Comparison of ENCODE assay signal across 16 mouse cellular contexts in the genomic region with DNA sequence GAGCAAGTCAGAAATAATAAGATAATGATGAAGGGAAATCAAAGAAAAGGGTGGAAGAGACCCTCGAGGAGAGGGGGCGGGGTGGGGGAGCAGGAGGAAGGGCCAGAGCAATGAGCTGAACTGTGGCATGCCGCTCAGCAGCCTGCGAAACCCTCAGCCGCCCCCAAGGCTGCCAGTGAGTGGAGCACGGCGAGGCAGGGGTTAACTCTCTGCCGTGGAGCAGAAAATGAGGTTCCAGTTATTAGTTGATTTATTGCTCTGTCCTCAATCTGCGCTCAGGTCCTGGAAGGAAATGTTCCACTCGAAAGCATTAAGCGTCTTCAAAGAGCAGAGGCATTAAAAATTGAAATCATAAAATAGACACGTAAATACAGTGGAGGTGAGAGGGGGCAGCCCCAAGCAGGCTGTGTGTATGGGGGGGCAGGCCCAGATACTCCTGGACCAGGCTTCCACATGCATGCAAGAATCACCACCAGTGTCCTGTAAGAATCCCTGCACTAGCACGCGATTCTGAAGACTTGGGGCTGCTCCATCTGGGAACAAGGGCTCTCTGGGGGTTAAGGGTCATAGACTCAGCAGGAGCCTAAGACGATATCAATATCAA.
DNase-seq lines count a peak whose midpoint lies in the region; ATAC-seq and TF ChIP-seq lines count a peak whose summit lies in the region.
"Had no signal": no experiment of that assay in that cellular context is flagged by ENCODE, and none has a peak within 500 bp of the region (broad histone marks: within the 10 kb centered on the region; RNA-seq: fewer than 3 reads in every experiment).

No protein-coding gene starts in this region.

- intact Hi-C loops in gastrocnemius, postnatal 36 days (cut with DNase I): no loop called here

- H3K36me3 ChIP-seq in hindbrain, embryonic 11.5 days (ENCODE audit: control insufficient read depth, insufficient read depth, low read length): no peaks in the 10 kb centered on the region
- no peaks in the 10 kb centered on the region for H3K36me3 ChIP-seq in hindbrain, embryonic 10.5 days
- H3K36me3 ChIP-seq in hindbrain, embryonic 14.5 days (replicated peaks; ENCODE audit: control insufficient read depth, insufficient read depth): no peaks in the 10 kb centered on the region
- no peaks in the 10 kb centered on the region for H3K36me3 ChIP-seq in intestine, embryonic 16.5 days (ENCODE audit: control insufficient read depth, insufficient read depth, low read length)
- H3K36me3 ChIP-seq: heart, embryonic 12.5 days had no signal

- no peaks in the 10 kb centered on the region for H3K9me3 ChIP-seq in hindbrain, embryonic 11.5 days (ENCODE audit: control insufficient read depth, low read length)
- no peaks in the 10 kb centered on the region for H3K9me3 ChIP-seq in hindbrain, embryonic 10.5 days
- no peaks in the 10 kb centered on the region for H3K9me3 ChIP-seq in hindbrain, embryonic 14.5 days (ENCODE audit: control insufficient read depth, low read length)
- H3K9me3 ChIP-seq in intestine, embryonic 16.5 days (ENCODE audit: control insufficient read depth, low read length): no peaks in the 10 kb centered on the region
- H3K9me3 ChIP-seq: heart, embryonic 12.5 days had no signal

- no peak for TF ChIP-seq POLR2A in brain, embryonic 14.5 days (IDR thresholded peaks at IDR 0.05; ENCODE audit: borderline replicate concordance, extremely low read depth, insufficient read depth, insufficient read length, poor library complexity, severe bottlenecking)

- H3K27ac ChIP-seq in hindbrain, embryonic 11.5 days (ENCODE audit: low read depth, low read length): peak overlapping the region; percentile 36; the same call in 1 of the 2 replicates
- no peak overlapping the region for H3K27ac ChIP-seq in hindbrain, embryonic 10.5 days
- H3K27ac ChIP-seq in hindbrain, embryonic 14.5 days: peak overlapping the region; percentile 53
- H3K27ac ChIP-seq in intestine, embryonic 16.5 days (ENCODE audit: low read length): no peak overlapping the region
- H3K27ac ChIP-seq: left cerebral cortex, adult 2 months had no signal

- H3K4me3 ChIP-seq in hindbrain, embryonic 11.5 days (ENCODE audit: low read depth, low read length): no peak overlapping the region
- H3K4me3 ChIP-seq in hindbrain, embryonic 10.5 days: no peak overlapping the region
- H3K4me3 ChIP-seq in hindbrain, embryonic 14.5 days (replicated peaks; ENCODE audit: low read length): no peak overlapping the region
- no peak overlapping the region for H3K4me3 ChIP-seq in intestine, embryonic 16.5 days (ENCODE audit: low read length)
- H3K4me3 ChIP-seq: heart, embryonic 12.5 days; left cerebral cortex, adult 2 months had no signal

- no peaks in the 10 kb centered on the region for H3K4me1 ChIP-seq in hindbrain, embryonic 11.5 days (replicated peaks; ENCODE audit: control insufficient read depth, insufficient read depth, low read length)
- peaks cover 7% of the 10 kb centered on the region for H3K4me1 ChIP-seq in hindbrain, embryonic 10.5 days (replicated peaks)
- H3K4me1 ChIP-seq in hindbrain, embryonic 14.5 days (replicated peaks; ENCODE audit: control insufficient read depth, insufficient read depth, low read length): peaks cover 12% of the 10 kb centered on the region
- H3K4me1 ChIP-seq in intestine, embryonic 16.5 days (ENCODE audit: control insufficient read depth, insufficient read depth, low read length): no peaks in the 10 kb centered on the region

- ATAC-seq in hindbrain, embryonic 11.5 days (ENCODE audit: low FRiP score): no peak
- ATAC-seq in hindbrain, embryonic 14.5 days (ENCODE audit: low FRiP score): peak; percentile 44
- ATAC-seq in intestine, embryonic 16.5 days: no peak
- ATAC-seq: forebrain, embryonic 16.5 days had no signal

- H3K4me2 ChIP-seq in hindbrain, embryonic 11.5 days (replicated peaks; ENCODE audit: low read depth, low read length): no peak overlapping the region
- H3K4me2 ChIP-seq in hindbrain, embryonic 14.5 days (replicated peaks): no peak overlapping the region
- no peak overlapping the region for H3K4me2 ChIP-seq in intestine, embryonic 16.5 days (ENCODE audit: low read depth, low read length)
- H3K4me2 ChIP-seq: heart, embryonic 12.5 days; lung, embryonic 14.5 days had no signal

- H3K27me3 ChIP-seq in hindbrain, embryonic 11.5 days (ENCODE audit: control insufficient read depth, insufficient read depth, low read length): no peaks in the 10 kb centered on the region
- no peaks in the 10 kb centered on the region for H3K27me3 ChIP-seq in hindbrain, embryonic 10.5 days (ENCODE audit: insufficient read depth, poor library complexity, severe bottlenecking)
- no peaks in the 10 kb centered on the region for H3K27me3 ChIP-seq in hindbrain, embryonic 14.5 days (ENCODE audit: control insufficient read depth, insufficient read depth, low read length)
- no peaks in the 10 kb centered on the region for H3K27me3 ChIP-seq in intestine, embryonic 16.5 days (replicated peaks; ENCODE audit: control insufficient read depth, insufficient read depth, low read length)

- TF ChIP-seq CTCF in brain, embryonic 14.5 days (IDR thresholded peaks at IDR 0.05; ENCODE audit: borderline replicate concordance, extremely low read depth, insufficient read depth, insufficient read length): no peak

- no peak for DNase-seq in hindbrain, embryonic 11.5 days (ENCODE audit: low spot score)
- no peak for DNase-seq in hindbrain, embryonic 10.5 days (ENCODE audit: low spot score)
- DNase-seq in brain, embryonic 14.5 days (ENCODE audit: low read depth): peak; percentile 47
- peak; percentile 63 for DNase-seq in hindbrain, embryonic 14.5 days (ENCODE audit: low spot score)
- DNase-seq in mesoderm, embryonic 11.5 days (ENCODE audit: low read depth, low spot score): peak; percentile 52
- DNase-seq in gastrocnemius, postnatal 36 days: no peak
- no peak for DNase-seq in thymus, postnatal 0 days (ENCODE audit: low spot score)
- DNase-seq: adrenal gland, postnatal 36 days; cerebellum, postnatal 25 days; lung, embryonic 14.5 days; right cerebral cortex, adult 18-20 months; spleen, adult 18-20 months had no signal

- H3K9ac ChIP-seq in hindbrain, embryonic 11.5 days (ENCODE audit: low read depth, low read length): no peak overlapping the region
- H3K9ac ChIP-seq in hindbrain, embryonic 14.5 days: no peak overlapping the region
- H3K9ac ChIP-seq in intestine, embryonic 16.5 days (ENCODE audit: low read depth, low read length): no peak overlapping the region
- H3K9ac ChIP-seq: heart, embryonic 12.5 days; lung, embryonic 14.5 days had no signal

- 52% methylated on average over 15 of the region's 15 CpGs for WGBS in hindbrain, embryonic 11.5 days
- 67% methylated on average over 15 of the region's 15 CpGs for WGBS in hindbrain, embryonic 10.5 days
- 37% methylated on average over 15 of the region's 15 CpGs for WGBS in hindbrain, embryonic 14.5 days
- 34% methylated on average over 15 of the region's 15 CpGs for WGBS in intestine, embryonic 16.5 days

Comparison
In these comparisons a context has a peak if more than half of its experiments do, and no peak if none do; other contexts are left out.
1. DNase-seq: peak in brain, embryonic 14.5 days (single experiment), hindbrain, embryonic 14.5 days (single experiment) and mesoderm, embryonic 11.5 days (single experiment); none in hindbrain, embryonic 11.5 days (single experiment), hindbrain, embryonic 10.5 days (single experiment), gastrocnemius, postnatal 36 days (0 of 2) and thymus, postnatal 0 days (single experiment).
2. H3K27ac ChIP-seq: peak in hindbrain, embryonic 11.5 days (single experiment) and hindbrain, embryonic 14.5 days (single experiment); none in hindbrain, embryonic 10.5 days (single experiment) and intestine, embryonic 16.5 days (single experiment).